Mouse (Mus musculus) liver, embryonic 15.5 days (tissue): ENCODE measurements around the gene Tmem50b. TPM values are rescaled to one million over a fixed set of nuclear protein-coding genes. Genes with fewer than 3 reads are reported as not detected.

Experiments used
- ATAC-seq: fragments of 200-750 bp; cut with Nextera tagmentation; 2 replicates; pipeline ENCODE4 v1.8.0; 2017; ENCODE audit warnings: moderate number of reproducible peaks, mild to moderate bottlenecking, moderate library complexity; ENCODE audit not compliant: insufficient read depth
- H3K27ac ChIP-seq: fragments of 300-500 bp; sonication (generic); replicated peaks from 2 replicates; pipeline ENCODE4 v1.5.1; 2015; ENCODE audit warnings: mild to moderate bottlenecking, inconsistent platforms
- H3K27me3 ChIP-seq: fragments of 300-500 bp; sonication (generic); 2 replicates; pipeline ENCODE4 v1.6.1; 2015; ENCODE audit warnings: mild to moderate bottlenecking, inconsistent platforms
- H3K36me3 ChIP-seq: fragments of 300-500 bp; sonication (generic); replicated peaks from 2 replicates; pipeline ENCODE4 v1.6.1; 2015; ENCODE audit warnings: moderate library complexity, mild to moderate bottlenecking, inconsistent platforms
- H3K4me1 ChIP-seq: fragments of 300-500 bp; sonication (generic); replicated peaks from 2 replicates; pipeline ENCODE4 v1.6.1; 2015; ENCODE audit warnings: inconsistent platforms
- H3K4me2 ChIP-seq: fragments of 300-500 bp; sonication (generic); 2 replicates; pipeline ENCODE4 v1.6.1; 2015; ENCODE audit warnings: moderate library complexity, mild to moderate bottlenecking, inconsistent platforms
- H3K4me3 ChIP-seq: fragments of 300-500 bp; sonication (generic); replicated peaks from 2 replicates; pipeline ENCODE4 v1.5.1; 2015; ENCODE audit warnings: mild to moderate bottlenecking, inconsistent platforms
- H3K9ac ChIP-seq: fragments of 300-500 bp; sonication (generic); 2 replicates; pipeline ENCODE4 v1.6.1; 2015; ENCODE audit warnings: moderate library complexity, mild to moderate bottlenecking, inconsistent platforms
- H3K9me3 ChIP-seq: fragments of 300-500 bp; sonication (generic); replicated peaks from 2 replicates; pipeline ENCODE4 v1.6.1; 2016; ENCODE audit warnings: inconsistent platforms
- WGBS: fragments of 180-500 bp; shearing (Covaris S2); methylation state at CpG from one replicate; pipeline ENCODE4 v1.1.7; 2015; ENCODE audit warnings: mixed read lengths; ENCODE audit not compliant: insufficient replicate concordance; 5-methylcytosine and 5-hydroxymethylcytosine counted together
- polyA plus RNA-seq: library from polyadenylated mRNA; unstranded; fragments of >200 nt; fragmentation: Nextera tagmentation; extraction: Ambion mirVana; gene quantifications from 2 replicates; pipeline ENCODE4 v1.2.1, GENCODE M21; 2015

Tmem50b gene
- polyA plus RNA-seq, 1 experiment from 2014 or later = 6.8 TPM

- H3K27me3 ChIP-seq = no peaks in the 10 kb centered on the region
- no peaks in the 10 kb centered on the region for H3K9me3 ChIP-seq
- peaks cover 94% of the 10 kb centered on the region for H3K36me3 ChIP-seq
These were observed 33.0 kb upstream of the Tmem50b start for GRCm38 (mm10) chr16:91630584-91630983.

GRCm38 (mm10) chr16:91629749-91630148, 32.1 kb upstream of the Tmem50b start:
- Histone ChIP-seq H3K27me3 (no peaks in the 10 kb centered on the region), H3K4me1 (no peaks in the 10 kb centered on the region; the same call in 1 of the 2 replicates), H3K4me2 (no peak overlapping the region), H3K9ac (no peak overlapping the region), H3K9me3 (no peaks in the 10 kb centered on the region), H3K36me3 (peaks cover 94% of the 10 kb centered on the region), H3K27ac (no peak overlapping the region), H3K4me3 (no peak overlapping the region)
- WGBS = 79% methylated on average over 4 of the region's 4 CpGs
- no peak for ATAC-seq

More at GRCm38 (mm10) chr16:91630584-91630983, 33.0 kb upstream of the Tmem50b start:
- no peak overlapping the region for H3K4me3 ChIP-seq
- WGBS = 79% methylated on average over 1 of the region's 1 CpGs
- ATAC-seq = no peak
- H3K4me2 ChIP-seq = no peak overlapping the region
- no peak overlapping the region for H3K27ac ChIP-seq
- H3K9ac ChIP-seq = no peak overlapping the region
- no peaks in the 10 kb centered on the region; the same call in 1 of the 2 replicates for H3K4me1 ChIP-seq

- Histone ChIP-seq H3K36me3 (peaks cover 95% of the 10 kb centered on the region), H3K9me3 (no peaks in the 10 kb centered on the region)
- no peak for ATAC-seq
These were observed 31.1 kb upstream of the Tmem50b start for GRCm38 (mm10) chr16:91628673-91629072.

GRCm38 (mm10) chr16:91627831-91628230, 30.2 kb upstream of the Tmem50b start:
- Histone ChIP-seq H3K36me3 (peaks cover 96% of the 10 kb centered on the region), H3K4me2 (no peak overlapping the region), H3K27me3 (no peaks in the 10 kb centered on the region), H3K4me3 (no peak overlapping the region), H3K9ac (no peak overlapping the region), H3K4me1 (no peaks in the 10 kb centered on the region; the same call in 1 of the 2 replicates), H3K27ac (no peak overlapping the region), H3K9me3 (no peaks in the 10 kb centered on the region)
- WGBS = 74% methylated on average over 7 of the region's 7 CpGs
- no peak for ATAC-seq

More at GRCm38 (mm10) chr16:91628673-91629072, 31.1 kb upstream of the Tmem50b start:
- H3K4me1 ChIP-seq = no peaks in the 10 kb centered on the region; the same call in 1 of the 2 replicates
- H3K9ac ChIP-seq = no peak overlapping the region
- no peak overlapping the region for H3K4me2 ChIP-seq
- H3K27me3 ChIP-seq = no peaks in the 10 kb centered on the region
- H3K27ac ChIP-seq = no peak overlapping the region
- 71% methylated on average over 3 of the region's 3 CpGs for whole genome bisulfite sequencing
- no peak overlapping the region for H3K4me3 ChIP-seq

- H3K4me2 ChIP-seq = no peak overlapping the region
- no peak overlapping the region for H3K27ac ChIP-seq
- H3K36me3 ChIP-seq = peaks cover 83% of the 10 kb centered on the region
- H3K9me3 ChIP-seq = no peaks in the 10 kb centered on the region
- ATAC-seq = no peak
- no peak overlapping the region for H3K4me3 ChIP-seq
- H3K9ac ChIP-seq = no peak overlapping the region
- WGBS = 85% methylated on average over 9 of the region's 9 CpGs
- H3K4me1 ChIP-seq = peaks cover 6% of the 10 kb centered on the region
- H3K27me3 ChIP-seq = no peaks in the 10 kb centered on the region
These were observed 25.5 kb upstream of the Tmem50b start for GRCm38 (mm10) chr16:91623074-91623473.

DNA sequence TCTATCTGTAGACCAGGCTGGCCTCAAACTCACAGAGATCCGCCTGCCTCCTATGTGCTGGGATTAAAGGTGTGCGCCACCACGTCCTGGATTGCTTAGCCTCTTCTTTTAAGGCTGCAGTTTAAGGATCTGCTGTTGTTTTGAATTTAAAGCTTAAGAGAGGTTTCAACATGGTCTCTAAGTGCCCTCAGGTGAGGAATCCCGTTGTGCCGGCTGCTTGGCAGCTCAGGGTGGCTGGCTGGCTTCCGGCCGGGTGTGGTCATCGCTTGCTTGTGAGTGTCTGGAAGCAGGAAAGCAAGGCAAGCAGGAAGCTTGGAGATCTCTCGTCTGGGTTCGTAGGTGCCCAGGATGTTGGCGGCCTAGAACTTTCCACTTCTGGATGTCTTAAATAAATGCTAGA, 23.4 kb upstream of the Tmem50b start:
- 83% methylated on average over 11 of the region's 11 CpGs for WGBS
- Histone ChIP-seq H3K9ac (no peak overlapping the region), H3K36me3 (peaks cover 62% of the 10 kb centered on the region), H3K27me3 (peaks cover 4% of the 10 kb centered on the region; the same call in 1 of the 2 replicates), H3K4me3 (no peak overlapping the region), H3K4me2 (no peak overlapping the region), H3K9me3 (no peaks in the 10 kb centered on the region), H3K4me1 (peaks cover 8% of the 10 kb centered on the region), H3K27ac (no peak overlapping the region)
- no peak for ATAC-seq

DNA sequence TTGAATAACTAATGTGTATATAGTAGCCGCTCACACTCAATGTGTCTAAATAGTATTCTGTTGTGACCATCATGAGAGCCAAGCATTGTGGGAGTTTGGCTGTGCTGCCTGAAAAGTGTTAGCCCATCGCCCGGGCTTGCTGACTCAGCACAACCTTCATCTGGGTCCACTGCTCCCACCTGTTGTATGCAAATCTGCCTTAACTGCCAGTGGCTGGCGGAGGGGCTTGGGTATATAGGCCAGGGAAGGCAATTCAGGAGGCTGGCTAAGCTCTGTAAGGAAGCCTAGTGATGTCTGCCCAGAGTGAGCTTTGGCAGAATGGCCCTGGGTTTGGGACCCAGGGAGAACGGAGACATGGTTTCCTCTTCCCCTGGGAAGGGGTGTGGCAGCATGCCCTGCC, 22.6 kb upstream of the Tmem50b start:
- ATAC-seq = no peak
- WGBS = 71% methylated on average over 5 of the region's 5 CpGs

GRCm38 (mm10) chr16:91618511-91619501, 21.2 kb upstream of the Tmem50b start, which contains the start of gene Dnajc28:
Gene Dnajc28 (minus strand): TSS chr16:91619026.
- ATAC-seq = peak; percentile 88
- H3K9ac ChIP-seq = peak within 1 kb of the TSS; percentile 74
- H3K4me2 ChIP-seq = peak within 1 kb of the TSS; percentile 85
- H3K36me3 ChIP-seq = peaks cover 42% of the 10 kb centered on the region
- H3K27me3 ChIP-seq = peaks cover 4% of the 10 kb centered on the region; the same call in 1 of the 2 replicates
- 10% methylated on average over 39 of the region's 39 CpGs for WGBS
- H3K9me3 ChIP-seq = no peaks in the 10 kb centered on the region
- H3K4me3 ChIP-seq = peak within 1 kb of the TSS; percentile 72
- peaks cover 8% of the 10 kb centered on the region for H3K4me1 ChIP-seq
- peak within 1 kb of the TSS; percentile 64 for H3K27ac ChIP-seq

More for the DNA sequence above, 22.6 kb upstream of the Tmem50b start:
- Histone ChIP-seq H3K9ac (no peak overlapping the region), H3K27me3 (peaks cover 4% of the 10 kb centered on the region; the same call in 1 of the 2 replicates), H3K36me3 (peaks cover 54% of the 10 kb centered on the region), H3K27ac (no peak overlapping the region), H3K4me3 (no peak overlapping the region), H3K4me2 (no peak overlapping the region), H3K9me3 (no peaks in the 10 kb centered on the region), H3K4me1 (peaks cover 8% of the 10 kb centered on the region)

DNA sequence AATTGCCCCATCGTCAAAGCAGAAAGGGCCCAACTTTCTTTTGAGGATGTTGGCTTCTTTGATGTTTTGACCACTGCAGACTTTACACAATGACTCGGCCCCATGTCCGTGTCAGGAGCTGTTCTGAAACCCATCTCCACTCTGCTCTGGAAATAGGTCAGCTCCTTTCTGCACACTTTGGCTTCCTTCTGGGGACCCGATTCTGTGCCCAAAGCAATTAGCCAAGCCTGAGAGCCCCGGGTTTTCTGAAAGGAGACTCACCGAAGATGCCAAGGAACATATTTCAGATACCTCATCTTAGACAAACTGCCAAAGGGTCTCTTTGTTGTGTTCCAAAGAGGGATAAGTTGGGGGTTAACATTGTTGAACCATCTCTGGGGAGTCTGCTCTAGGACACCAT, 17.0 kb upstream of the Tmem50b start:
- Histone ChIP-seq H3K4me3 (no peak overlapping the region), H3K36me3 (no peaks in the 10 kb centered on the region), H3K9ac (no peak overlapping the region), H3K4me1 (peaks cover 8% of the 10 kb centered on the region), H3K27me3 (peaks cover 4% of the 10 kb centered on the region; the same call in 1 of the 2 replicates), H3K4me2 (no peak overlapping the region), H3K9me3 (no peaks in the 10 kb centered on the region), H3K27ac (no peak overlapping the region)
- ATAC-seq = no peak
- 65% methylated on average over 6 of the region's 6 CpGs for WGBS

DNA sequence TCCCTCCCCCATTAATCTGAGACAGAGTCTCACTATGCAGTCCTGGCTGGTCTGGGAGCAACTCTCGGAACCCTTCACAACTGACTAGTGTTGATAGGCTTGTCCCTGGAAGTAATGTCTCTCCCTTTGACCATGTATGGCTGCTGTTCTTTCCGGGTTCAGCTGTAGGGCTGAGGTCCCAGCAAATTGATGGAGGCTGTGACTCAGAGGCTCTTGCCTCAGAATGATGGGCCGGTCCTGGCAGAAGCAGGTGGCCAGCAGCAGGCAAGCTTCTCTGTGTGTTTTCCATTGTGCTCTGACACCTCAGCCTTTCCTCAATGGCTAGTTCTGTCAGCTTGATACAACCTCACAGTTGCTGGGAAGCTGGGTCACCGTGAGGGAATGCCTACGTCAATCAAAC, 14.9 kb upstream of the Tmem50b start:
- Histone ChIP-seq H3K36me3 (no peaks in the 10 kb centered on the region), H3K9me3 (no peaks in the 10 kb centered on the region), H3K4me3 (no peak overlapping the region), H3K4me1 (no peaks in the 10 kb centered on the region), H3K27me3 (peaks cover 4% of the 10 kb centered on the region; the same call in 1 of the 2 replicates), H3K27ac (no peak overlapping the region), H3K9ac (no peak overlapping the region), H3K4me2 (no peak overlapping the region)
- WGBS = 76% methylated on average over 5 of the region's 5 CpGs
- ATAC-seq = no peak

DNA sequence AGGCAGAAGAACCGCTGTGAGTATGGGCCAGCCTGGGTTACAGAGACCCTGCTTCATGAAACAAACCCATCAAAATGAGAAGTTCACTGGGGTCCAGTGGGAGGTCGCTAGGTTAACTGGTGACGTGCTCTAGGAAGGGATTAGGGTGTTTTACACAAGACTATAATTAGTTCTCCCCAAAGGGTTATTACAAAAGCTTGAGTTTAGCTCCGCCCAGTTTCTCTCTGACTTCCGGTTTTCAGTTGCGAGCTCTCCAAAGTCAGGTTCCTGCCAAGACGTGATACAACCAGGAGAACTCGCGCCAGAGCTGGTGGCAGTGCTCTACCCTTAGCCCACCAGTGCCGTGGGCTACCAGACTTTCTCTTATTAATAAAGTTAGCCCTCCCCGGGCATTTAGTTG, 13.6 kb upstream of the Tmem50b start:
- Histone ChIP-seq H3K9me3 (no peaks in the 10 kb centered on the region), H3K27me3 (no peaks in the 10 kb centered on the region), H3K4me1 (no peaks in the 10 kb centered on the region), H3K4me3 (no peak overlapping the region), H3K36me3 (no peaks in the 10 kb centered on the region), H3K4me2 (no peak overlapping the region; the same call in 1 of the 2 replicates), H3K27ac (no peak overlapping the region), H3K9ac (no peak overlapping the region)
- 50% methylated on average over 11 of the region's 11 CpGs for WGBS
- no peak for ATAC-seq
